Mouse (Mus musculus) embryonic facial prominence, embryonic 14.5 days (tissue): Measurements from ENCODE around the gene Lpar4. TPM values are rescaled to one million over a fixed set of nuclear protein-coding genes. Genes with fewer than 3 reads are reported as not detected.

Source experiments
- ATAC-seq: fragments of 200-750 bp; cut with Nextera tagmentation; 2 replicates; pipeline ENCODE4 v1.8.0; 2017; ENCODE audit warnings: low read depth, moderate number of reproducible peaks, moderate TSS enrichment
- DNase-seq: peaks from one replicate; pipeline ENCODE4 v3.0.0-alpha.2; 2015; ENCODE audit warnings: low spot score
- H3K27ac ChIP-seq: fragments of 300-500 bp; sonication (generic); replicated peaks from 2 replicates; pipeline ENCODE4 v1.5.1; 2014; ENCODE audit warnings: low read depth, mild to moderate bottlenecking, low read length, moderate library complexity
- H3K27me3 ChIP-seq: fragments of 300-500 bp; sonication (generic); replicated peaks from 2 replicates; pipeline ENCODE4 v1.6.1; 2014; ENCODE audit warnings: low read length; ENCODE audit not compliant: control insufficient read depth, insufficient read depth
- H3K36me3 ChIP-seq: fragments of 300-500 bp; sonication (generic); 2 replicates; pipeline ENCODE4 v1.6.1; 2014; ENCODE audit warnings: low read length, mixed read lengths; ENCODE audit not compliant: control insufficient read depth, insufficient read depth
- H3K4me1 ChIP-seq: fragments of 300-500 bp; sonication (generic); 2 replicates; pipeline ENCODE4 v1.6.1; 2014; ENCODE audit warnings: antibody characterized with exemption, low read length; ENCODE audit not compliant: control insufficient read depth, insufficient read depth
- H3K4me2 ChIP-seq: fragments of 300-500 bp; sonication (generic); 2 replicates; pipeline ENCODE4 v1.6.1; 2014; ENCODE audit warnings: low read depth, mild to moderate bottlenecking, low read length, moderate library complexity, mixed read lengths
- H3K4me3 ChIP-seq: fragments of 300-500 bp; sonication (generic); 2 replicates; pipeline ENCODE4 v1.5.1; 2014; ENCODE audit warnings: low read depth, mild to moderate bottlenecking, low read length
- H3K9ac ChIP-seq: fragments of 300-500 bp; sonication (generic); 2 replicates; pipeline ENCODE4 v1.6.1; 2014; ENCODE audit warnings: low read depth, mild to moderate bottlenecking, low read length, moderate library complexity, mixed read lengths
- H3K9me3 ChIP-seq: fragments of 300-500 bp; sonication (generic); 2 replicates; pipeline ENCODE4 v1.6.1; 2016; ENCODE audit warnings: low read length; ENCODE audit not compliant: control insufficient read depth
- WGBS: fragments of 180-500 bp; shearing (Covaris S2); extraction: QIAGEN DNeasy Blood & Tissue Kit; methylation state at CpG from one replicate; pipeline ENCODE4 v1.1.7; 2014; 5-methylcytosine and 5-hydroxymethylcytosine counted together
- polyA plus RNA-seq: library from polyadenylated mRNA; unstranded; fragments of >200 nt; fragmentation: Nextera tagmentation; extraction: Ambion mirVana; gene quantifications from 2 replicates; pipeline ENCODE4 v1.2.1, GENCODE M21; 2014

Lpar4 gene
- polyA plus RNA-seq, result 43.0 and 50.5 TPM in 2 replicates

- WGBS, result 29% methylated on average over 11 of the region's 11 CpGs
- DNase-seq, result peak; percentile 89
- H3K4me3 ChIP-seq, result peak within 1 kb of the TSS; percentile 48
Observed at GRCm38 (mm10) chrX:106920175-106920827, at the start of gene Lpar4. Gene Lpar4 (plus strand): TSS chrX:106920625.

DNA sequence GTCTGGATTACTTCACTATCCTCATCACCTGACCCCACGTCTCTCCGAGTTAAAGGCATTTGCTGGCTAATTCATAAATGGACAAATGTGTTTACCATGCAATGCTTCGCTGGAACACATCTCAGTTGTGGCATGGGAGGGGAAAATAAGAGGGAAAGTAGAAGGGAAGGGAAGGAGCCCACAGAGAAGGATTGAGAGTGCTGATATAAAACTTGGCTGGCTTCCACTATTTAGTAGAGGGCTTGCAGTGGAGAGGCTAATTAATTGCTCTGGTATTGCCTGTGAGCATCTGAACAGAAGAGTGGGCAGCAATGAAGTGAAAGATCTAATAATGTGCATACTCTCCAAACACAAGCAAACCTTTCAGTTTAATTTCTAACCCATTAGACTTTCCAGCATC lies 49.0 kb upstream of the Lpar4 start:
- WGBS, result 41% methylated on average over 3 of the region's 3 CpGs
- no peaks in the 10 kb centered on the region for H3K36me3 ChIP-seq
- no peaks in the 10 kb centered on the region for H3K27me3 ChIP-seq
- DNase-seq (no peak), ATAC-seq (no peak)
- H3K4me3 ChIP-seq, result no peak overlapping the region
- no peak overlapping the region for H3K9ac ChIP-seq
- H3K9me3 ChIP-seq, result no peaks in the 10 kb centered on the region
- no peak overlapping the region for H3K4me2 ChIP-seq
- no peaks in the 10 kb centered on the region for H3K4me1 ChIP-seq
- H3K27ac ChIP-seq, result peak overlapping the region; percentile 55

More at GRCm38 (mm10) chrX:106920175-106920827, at the start of gene Lpar4:
- ATAC-seq, result peak; percentile 86
- Histone ChIP-seq H3K9ac (peak within 1 kb of the TSS; percentile 72), H3K9me3 (no peaks in the 10 kb centered on the region), H3K4me2 (peak within 1 kb of the TSS; percentile 46), H3K4me1 (no peaks in the 10 kb centered on the region), H3K36me3 (no peaks in the 10 kb centered on the region), H3K27me3 (no peaks in the 10 kb centered on the region), H3K27ac (peak within 1 kb of the TSS; percentile 85)

GRCm38 (mm10) chrX:106871894-106872293 lies 48.5 kb upstream of the Lpar4 start:
- no peak overlapping the region for H3K4me2 ChIP-seq

GRCm38 (mm10) chrX:106872315-106872714 lies 48.1 kb upstream of the Lpar4 start:
- Histone ChIP-seq H3K4me3 (no peak overlapping the region), H3K27ac (peak overlapping the region; percentile 67), H3K9me3 (no peaks in the 10 kb centered on the region), H3K9ac (no peak overlapping the region), H3K36me3 (no peaks in the 10 kb centered on the region), H3K4me2 (no peak overlapping the region), H3K27me3 (no peaks in the 10 kb centered on the region), H3K4me1 (no peaks in the 10 kb centered on the region)
- WGBS, result 29% methylated on average over 4 of the region's 4 CpGs
- DNase-seq, result peak; percentile 71
- peak; percentile 84 for ATAC-seq

More at GRCm38 (mm10) chrX:106871894-106872293, 48.5 kb upstream of the Lpar4 start:
- Histone ChIP-seq H3K4me3 (no peak overlapping the region), H3K36me3 (no peaks in the 10 kb centered on the region), H3K27ac (peak overlapping the region; percentile 67), H3K27me3 (no peaks in the 10 kb centered on the region), H3K9ac (no peak overlapping the region), H3K9me3 (no peaks in the 10 kb centered on the region), H3K4me1 (no peaks in the 10 kb centered on the region)
- ATAC-seq (peak; percentile 60; the same call in 1 of the 2 replicates), DNase-seq (peak; percentile 77)
- WGBS, result 21% methylated on average over 3 of the region's 3 CpGs

GRCm38 (mm10) chrX:106897707-106898275 lies 22.6 kb upstream of the Lpar4 start:
- ATAC-seq (peak; percentile 60; the same call in 1 of the 2 replicates), DNase-seq (peak; percentile 74)
- H3K4me3 ChIP-seq, result no peak overlapping the region
- H3K9ac ChIP-seq, result no peak overlapping the region
- H3K36me3 ChIP-seq, result no peaks in the 10 kb centered on the region
- H3K4me2 ChIP-seq, result no peak overlapping the region
- H3K27ac ChIP-seq, result peak overlapping the region; percentile 55; the same call in 1 of the 2 replicates
- H3K4me1 ChIP-seq, result no peaks in the 10 kb centered on the region
- no peaks in the 10 kb centered on the region for H3K27me3 ChIP-seq
- WGBS, result 44% methylated on average over 2 of the region's 2 CpGs
- H3K9me3 ChIP-seq, result no peaks in the 10 kb centered on the region

DNA sequence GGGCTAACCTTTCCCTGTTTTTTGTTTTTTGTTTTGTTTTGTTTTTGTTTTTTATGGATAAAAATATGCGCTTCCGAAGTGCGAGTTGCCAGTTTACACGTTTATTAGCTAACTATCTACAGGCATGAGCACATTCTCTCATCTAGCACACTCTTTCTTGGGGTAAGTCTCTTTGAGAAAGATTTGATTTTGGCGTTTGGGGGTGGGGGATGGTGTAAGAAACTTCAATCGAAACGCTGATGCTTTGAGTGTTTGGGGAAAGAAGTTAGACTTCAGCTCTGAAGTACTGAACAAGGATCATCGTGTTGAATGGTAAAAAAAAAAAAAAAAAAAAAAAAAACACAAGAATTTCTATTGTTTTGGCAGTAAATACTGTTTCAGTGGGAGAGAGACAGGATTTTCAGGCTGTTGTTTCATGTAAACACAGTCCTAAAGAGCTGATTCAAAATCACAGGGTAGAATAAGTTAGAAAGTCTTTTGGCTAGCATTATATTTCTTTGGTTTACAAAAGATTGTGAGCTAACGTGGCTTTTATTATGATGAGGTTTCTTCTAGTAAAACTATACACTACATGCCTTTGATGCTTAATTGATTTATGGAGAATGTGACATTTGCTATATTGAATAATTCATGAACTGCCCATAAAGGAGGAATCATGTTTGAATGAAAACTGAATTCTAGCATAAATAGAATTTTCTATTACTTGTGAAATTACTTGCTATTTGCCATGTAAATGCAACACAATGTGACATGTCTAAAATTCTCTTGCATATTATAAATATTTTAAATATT lies 599 bp downstream of the Lpar4 start:
- Histone ChIP-seq H3K36me3 (no peaks in the 10 kb centered on the region), H3K9ac (peak overlapping the region; percentile 72), H3K9me3 (no peaks in the 10 kb centered on the region), H3K27me3 (no peaks in the 10 kb centered on the region), H3K4me1 (no peaks in the 10 kb centered on the region), H3K27ac (peak overlapping the region; percentile 85), H3K4me2 (peak overlapping the region; percentile 46), H3K4me3 (peak overlapping the region; percentile 48)
- WGBS, result 14% methylated on average over 9 of the region's 9 CpGs
- no peak for ATAC-seq
- DNase-seq, result peak; percentile 13

- DNase-seq (no peak), ATAC-seq (no peak)
- H3K27me3 ChIP-seq, result no peaks in the 10 kb centered on the region
- H3K9ac ChIP-seq, result no peak overlapping the region
- no peak overlapping the region for H3K27ac ChIP-seq
- no peak overlapping the region for H3K4me2 ChIP-seq
- no peak overlapping the region for H3K4me3 ChIP-seq
- H3K9me3 ChIP-seq, result no peaks in the 10 kb centered on the region
- H3K4me1 ChIP-seq, result no peaks in the 10 kb centered on the region
- H3K36me3 ChIP-seq, result no peaks in the 10 kb centered on the region
Observed at GRCm38 (mm10) chrX:106924572-106924971, 4.1 kb downstream of the Lpar4 start.

DNA sequence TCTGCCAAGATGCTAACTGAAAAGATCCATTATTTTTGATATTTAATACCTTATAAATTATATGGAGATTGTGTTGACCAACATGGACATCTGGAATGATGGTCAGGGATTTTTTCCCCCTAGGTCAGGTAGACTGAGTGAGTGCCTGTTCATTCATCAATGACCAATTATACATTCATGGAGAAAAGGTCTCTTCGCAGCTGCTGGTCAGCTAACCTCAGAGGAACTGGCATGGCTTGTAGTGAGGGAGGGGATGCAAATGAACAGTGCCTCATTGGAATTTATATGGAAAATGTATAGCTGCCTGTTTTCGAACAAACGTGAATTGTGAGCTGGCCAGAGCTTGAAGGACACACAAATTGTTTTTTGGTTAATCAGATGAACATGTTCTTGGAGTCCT lies 18.9 kb downstream of the Lpar4 start:
- H3K9me3 ChIP-seq, result no peaks in the 10 kb centered on the region
- no peaks in the 10 kb centered on the region for H3K4me1 ChIP-seq
- no peak overlapping the region for H3K9ac ChIP-seq
- H3K4me2 ChIP-seq, result no peak overlapping the region
- 65% methylated on average over 3 of the region's 3 CpGs for WGBS
- H3K27ac ChIP-seq, result no peak overlapping the region
- DNase-seq, result no peak
- no peak overlapping the region for H3K4me3 ChIP-seq
- no peaks in the 10 kb centered on the region for H3K36me3 ChIP-seq
- ATAC-seq, result no peak
- H3K27me3 ChIP-seq, result no peaks in the 10 kb centered on the region; the same call in 1 of the 2 replicates
